Mouse (Mus musculus): ENCODE measurements around the gene Trpm7.

GRCm38 (mm10) chr2:126896941-126897340, 20.9 kb upstream of the Trpm7 start:
- no peak for TF ChIP-seq CTCF (IDR thresholded peaks at IDR 0.05; ENCODE audit: borderline replicate concordance, control insufficient read depth, extremely low read depth, insufficient read depth, low read length, poor library complexity)
- TF ChIP-seq POLR2A (IDR thresholded peaks at IDR 0.05; ENCODE audit: control insufficient read depth, extremely low read depth, insufficient read depth, low read length, poor library complexity): no peak

Measured in thymus, adult 2 months (tissue).